Mouse (Mus musculus) spleen, embryonic (tissue): ENCODE data around the gene 4931428F04Rik.

ENCODE experiments used
- CTCF ChIA-PET: fragments of 350-600 bp; sonication (Branson Sonifier 250); formaldehyde crosslinking; loops from one replicate; lab custom pipeline; 2022; lab: Charles Lee

The 4931428F04Rik gene

GRCm38 (mm10) chr8:105307670-105308069 is 18.0 kb upstream of the 4931428F04Rik start:
- CTCF ChIA-PET, result no interaction called here

GRCm38 (mm10) chr8:105306146-105306691 is 16.6 kb upstream of the 4931428F04Rik start:
- CTCF ChIA-PET, result no interaction called here

GRCm38 (mm10) chr8:105305211-105306145 is 15.8 kb upstream of the 4931428F04Rik start, which contains the start of gene Elmo3:
TSS of gene Elmo3 (plus strand) at chr8:105305601.
- CTCF ChIA-PET, result interaction anchor here (1.3 kb wide), 1 partner anchor 15 kb away, joined by 3 read pairs; no protein-coding TSS in a partner anchor

GRCm38 (mm10) chr8:105304325-105305210 is 14.9 kb upstream of the 4931428F04Rik start:
- CTCF ChIA-PET, result interaction anchor here (1.3 kb wide), 1 partner anchor 14 kb away, joined by 3 read pairs; no protein-coding TSS in a partner anchor

- CTCF ChIA-PET, result interaction anchor here (0.6 to 1.3 kb wide), 2 partner anchors 13 to 18 kb away, joined by 3 read pairs; no protein-coding TSS in a partner anchor
Measured at GRCm38 (mm10) chr8:105303874-105304273, 14.2 kb upstream of the 4931428F04Rik start.

GRCm38 (mm10) chr8:105303396-105303795 is 13.7 kb upstream of the 4931428F04Rik start:
- CTCF ChIA-PET, result interaction anchor here (0.6 to 0.7 kb wide), 2 partner anchors 19 to 303 kb away, joined by 3 to 6 read pairs; no protein-coding TSS in a partner anchor

GRCm38 (mm10) chr8:105299962-105300361 is 10.3 kb upstream of the 4931428F04Rik start:
- CTCF ChIA-PET, result no interaction called here

- CTCF ChIA-PET, result no interaction called here
Measured at GRCm38 (mm10) chr8:105298351-105299252, 8.9 kb upstream of the 4931428F04Rik start.

GRCm38 (mm10) chr8:105297511-105298192 is 8.0 kb upstream of the 4931428F04Rik start, which contains the start of gene E2f4:
TSS of gene E2f4 (plus strand) at chr8:105297663.
- CTCF ChIA-PET, result interaction anchor here (0.9 kb wide), 1 partner anchor 16 kb away, joined by 3 read pairs; no protein-coding TSS in a partner anchor

GRCm38 (mm10) chr8:105295895-105296573 is 6.4 kb upstream of the 4931428F04Rik start, which contains the start of gene Exoc3l:
TSS of gene Exoc3l (minus strand) at chr8:105296101.
- CTCF ChIA-PET, result interaction anchor here (0.7 kb wide), 1 partner anchor 123 kb away, joined by 3 read pairs; no protein-coding TSS in a partner anchor

GRCm38 (mm10) chr8:105295256-105295655 is 5.6 kb upstream of the 4931428F04Rik start:
- CTCF ChIA-PET, result no interaction called here

GRCm38 (mm10) chr8:105294776-105295175 is 5.1 kb upstream of the 4931428F04Rik start:
- CTCF ChIA-PET, result no interaction called here

GRCm38 (mm10) chr8:105293405-105293804 is 3.7 kb upstream of the 4931428F04Rik start:
- CTCF ChIA-PET, result no interaction called here

- CTCF ChIA-PET, result no interaction called here
Measured at GRCm38 (mm10) chr8:105292471-105292870, 2.8 kb upstream of the 4931428F04Rik start.

GRCm38 (mm10) chr8:105291802-105292201 is 2.1 kb upstream of the 4931428F04Rik start:
- CTCF ChIA-PET, result interaction anchor here (0.7 kb wide), 1 partner anchor 138 kb away, joined by 5 read pairs; no protein-coding TSS in a partner anchor

- CTCF ChIA-PET, result interaction anchor here (0.7 to 0.9 kb wide), 2 partner anchors 13 to 138 kb away, joined by 3 to 5 read pairs; no protein-coding TSS in a partner anchor
Measured at GRCm38 (mm10) chr8:105291364-105291763, 1.7 kb upstream of the 4931428F04Rik start.

- CTCF ChIA-PET, result interaction anchor here (0.9 kb wide), 1 partner anchor 14 kb away, joined by 3 read pairs; no protein-coding TSS in a partner anchor
Measured at GRCm38 (mm10) chr8:105290554-105291314, 1.1 kb upstream of the 4931428F04Rik start.
